Mouse (Mus musculus) hindbrain, embryonic 15.5 days (tissue): Measurements from ENCODE around the gene Adam1a. TPM values are rescaled to one million over a fixed set of nuclear protein-coding genes. Genes with fewer than 3 reads are reported as not detected.

Experiments
- ATAC-seq: fragments of 200-750 bp; cut with Nextera tagmentation; 2 replicates; pipeline ENCODE4 v1.8.0; 2017; ENCODE audit warnings: low read depth, moderate number of reproducible peaks, moderate TSS enrichment; ENCODE audit not compliant: low FRiP score
- H3K27ac ChIP-seq: fragments of 300-500 bp; sonication (generic); replicated peaks from 2 replicates; pipeline ENCODE4 v1.5.1; 2015; ENCODE audit warnings: mild to moderate bottlenecking, inconsistent platforms
- H3K27me3 ChIP-seq: fragments of 300-500 bp; sonication (generic); 2 replicates; pipeline ENCODE4 v1.6.1; 2015; ENCODE audit warnings: control low read depth, inconsistent platforms
- H3K36me3 ChIP-seq: fragments of 300-500 bp; sonication (generic); 2 replicates; pipeline ENCODE4 v1.6.1; 2015; ENCODE audit warnings: control low read depth, inconsistent platforms
- H3K4me1 ChIP-seq: fragments of 300-500 bp; sonication (generic); replicated peaks from 2 replicates; pipeline ENCODE4 v1.6.1; 2015; ENCODE audit warnings: control low read depth, inconsistent platforms
- H3K4me2 ChIP-seq: fragments of 300-500 bp; sonication (generic); 2 replicates; pipeline ENCODE4 v1.6.1; 2015; ENCODE audit warnings: moderate library complexity, mild to moderate bottlenecking, inconsistent platforms
- H3K4me3 ChIP-seq: fragments of 300-500 bp; sonication (generic); 2 replicates; pipeline ENCODE4 v1.5.1; 2015; ENCODE audit warnings: mild to moderate bottlenecking, inconsistent platforms
- H3K9ac ChIP-seq: fragments of 300-500 bp; sonication (generic); 2 replicates; pipeline ENCODE4 v1.6.1; 2015; ENCODE audit warnings: inconsistent platforms
- H3K9me3 ChIP-seq: fragments of 300-500 bp; sonication (generic); 2 replicates; pipeline ENCODE4 v1.6.1; 2016; ENCODE audit warnings: control low read depth, inconsistent platforms
- WGBS: fragments of 180-500 bp; shearing (Covaris S2); methylation state at CpG from one replicate; pipeline ENCODE4 v1.1.7; 2015; 5-methylcytosine and 5-hydroxymethylcytosine counted together
- polyA plus RNA-seq: library from polyadenylated mRNA; unstranded; fragments of >200 nt; fragmentation: Nextera tagmentation; extraction: Ambion mirVana; gene quantifications from 2 replicates; pipeline ENCODE4 v1.2.1, GENCODE M21; 2015

Gene Adam1a
- polyA plus RNA-seq = 3.8 and 3.9 TPM in 2 replicates

DNA sequence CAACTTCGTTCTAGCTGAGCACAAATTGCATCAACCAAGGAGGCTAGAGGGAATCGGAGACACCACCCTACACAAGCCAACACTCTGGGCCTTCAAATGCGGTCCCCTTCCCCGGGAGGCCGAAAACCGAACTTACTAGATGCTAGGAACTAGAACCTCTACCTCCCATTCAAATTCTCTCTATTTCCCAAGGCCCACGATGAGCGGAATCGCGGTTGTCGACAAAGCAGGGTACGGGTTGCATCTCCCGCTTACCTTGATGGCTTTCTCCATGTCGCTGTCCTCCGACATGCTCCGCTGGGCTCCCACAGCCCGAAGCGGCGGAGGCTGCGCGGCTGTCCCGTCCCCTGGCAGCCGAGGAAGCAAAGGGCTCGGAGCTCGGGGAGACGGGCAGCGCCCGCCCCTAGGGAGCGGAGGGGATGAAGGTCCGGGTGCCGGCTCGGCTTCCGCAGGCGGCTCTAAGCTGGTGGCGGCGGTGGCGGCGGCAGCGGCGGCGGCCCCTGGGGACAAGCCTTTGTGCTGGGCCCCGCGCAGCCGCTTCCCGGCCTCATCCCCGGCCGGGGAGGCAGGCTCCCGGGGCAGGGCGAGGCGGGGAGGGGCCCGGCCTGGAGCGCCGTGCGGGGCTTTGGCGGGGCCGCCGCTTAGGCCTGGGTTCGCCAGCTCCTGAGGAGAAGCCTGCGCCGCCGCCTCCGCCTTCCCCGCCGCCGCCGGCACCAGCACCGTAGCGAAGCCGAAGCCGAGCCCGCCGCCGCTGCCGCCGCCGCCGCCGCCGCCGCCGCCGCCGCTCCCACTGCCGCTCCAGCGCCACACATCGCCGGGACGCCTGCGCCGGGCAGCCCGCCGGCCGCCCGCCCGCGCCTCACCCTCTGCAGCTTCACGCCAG, at the start of gene Adam1a, which contains the start of gene Gm42878:
Adam1a (minus strand) TSS at position 573 of the 883 bp plus-strand sequence.
Gm42878 (minus strand) TSS at position 573 of the 883 bp plus-strand sequence.
- Histone ChIP-seq H3K36me3 (no peaks in the 10 kb centered on the region), H3K9me3 (no peaks in the 10 kb centered on the region), H3K27ac (peak within 1 kb of the TSS; percentile 97), H3K4me2 (peak within 1 kb of the TSS; percentile 88), H3K4me3 (peak within 1 kb of the TSS; percentile 97), H3K4me1 (peaks cover 37% of the 10 kb centered on the region), H3K9ac (peak within 1 kb of the TSS; percentile 98), H3K27me3 (no peaks in the 10 kb centered on the region)
- ATAC-seq = peak; percentile 54; the same call in 1 of the 2 replicates
- under 1% methylated on average over 62 of the region's 97 CpGs for WGBS

DNA sequence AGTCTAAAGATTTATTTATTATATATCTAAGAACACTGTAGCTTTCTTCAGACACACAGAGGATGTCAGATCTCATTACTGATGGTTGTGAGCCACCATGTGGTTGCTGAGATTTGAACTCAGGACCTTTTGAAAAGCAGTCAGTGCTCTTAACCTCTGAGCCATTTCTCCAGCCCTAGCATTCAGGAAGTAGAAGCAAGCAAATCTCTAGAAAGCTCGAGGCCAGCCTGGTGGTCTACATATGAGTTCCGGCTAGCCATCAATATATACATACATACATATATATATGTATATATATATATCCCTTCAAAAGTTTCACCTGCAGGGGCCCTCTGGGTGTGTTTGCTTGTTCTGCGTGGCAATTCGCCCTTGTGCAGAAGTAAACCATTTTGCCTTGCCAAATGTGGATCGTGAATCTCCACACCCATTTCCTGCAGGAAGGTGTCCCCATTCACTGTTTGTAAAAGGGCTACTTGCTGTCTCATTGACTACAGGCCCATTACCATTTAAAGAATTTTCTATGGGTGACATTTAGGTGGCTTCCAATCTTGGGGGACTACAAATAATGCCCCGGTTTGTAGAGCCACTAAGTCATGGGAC, 49.5 kb upstream of the Adam1a start:
- H3K36me3 ChIP-seq = no peaks in the 10 kb centered on the region
- no peak overlapping the region for H3K4me3 ChIP-seq
- H3K9me3 ChIP-seq = no peaks in the 10 kb centered on the region
- peak overlapping the region; percentile 82; the same call in 1 of the 2 replicates for H3K27ac ChIP-seq
- 90% methylated on average over 6 of the region's 6 CpGs for WGBS
- no peak for ATAC-seq
- peaks cover 35% of the 10 kb centered on the region for H3K4me1 ChIP-seq
- H3K4me2 ChIP-seq = peak overlapping the region; percentile 96
- H3K9ac ChIP-seq = no peak overlapping the region
- no peaks in the 10 kb centered on the region for H3K27me3 ChIP-seq

DNA sequence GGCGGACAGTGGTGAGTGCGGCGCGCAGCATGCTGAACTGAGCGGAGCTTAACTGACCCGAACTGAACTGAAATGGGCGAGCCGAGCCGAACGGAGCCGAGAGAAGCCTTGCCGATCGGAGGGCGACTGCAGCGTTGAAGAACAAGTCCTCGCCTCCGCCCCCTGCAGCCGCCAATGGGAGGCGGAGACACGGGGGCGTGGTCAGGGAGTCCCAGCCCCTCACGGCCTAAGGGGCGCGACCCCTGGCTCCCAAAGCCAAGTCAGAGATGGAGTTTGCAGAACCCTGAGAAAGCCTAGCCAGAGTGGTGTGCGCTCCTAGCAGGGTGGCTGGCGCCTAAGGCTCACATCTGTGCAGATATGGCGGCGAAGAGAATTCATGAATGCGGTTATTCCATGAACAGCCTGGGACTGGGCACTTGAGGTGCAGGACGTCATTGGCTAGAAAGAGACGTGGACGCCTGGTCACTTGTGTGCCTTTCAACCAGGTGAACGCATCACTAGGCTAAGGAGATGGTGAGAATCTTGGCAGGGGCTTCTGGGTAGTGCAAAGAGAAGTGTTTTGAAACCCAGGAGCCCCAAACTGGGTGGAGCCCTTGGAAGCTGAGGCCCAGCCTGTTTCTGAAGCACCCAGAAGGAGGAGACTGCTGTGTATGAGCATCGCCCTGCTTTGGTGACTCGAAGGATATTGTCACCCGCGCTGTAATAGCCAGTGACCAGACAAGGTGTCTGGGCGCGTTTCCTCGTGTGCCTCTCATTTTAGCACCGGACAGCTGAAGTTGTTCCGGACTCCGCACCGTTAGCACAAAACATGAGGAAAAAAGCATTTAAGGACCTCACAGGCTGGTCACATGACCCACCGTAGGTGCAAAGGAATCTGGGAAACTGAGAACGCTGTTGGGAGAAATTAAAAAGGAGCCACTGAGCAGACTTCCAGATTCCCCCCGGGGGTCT, 48.4 kb upstream of the Adam1a start, which contains the start of gene Aldh2:
Aldh2 (minus strand) TSS at position 374 of the 951 bp plus-strand sequence.
- Histone ChIP-seq H3K27ac (peak within 1 kb of the TSS; percentile 82), H3K27me3 (no peaks in the 10 kb centered on the region), H3K9ac (peak within 1 kb of the TSS; percentile 77), H3K4me2 (peak within 1 kb of the TSS; percentile 96), H3K9me3 (no peaks in the 10 kb centered on the region), H3K4me3 (peak within 1 kb of the TSS; percentile 86), H3K4me1 (peaks cover 35% of the 10 kb centered on the region), H3K36me3 (no peaks in the 10 kb centered on the region)
- 2% methylated on average over 47 of the region's 47 CpGs for WGBS
- ATAC-seq = peak; percentile 85

DNA sequence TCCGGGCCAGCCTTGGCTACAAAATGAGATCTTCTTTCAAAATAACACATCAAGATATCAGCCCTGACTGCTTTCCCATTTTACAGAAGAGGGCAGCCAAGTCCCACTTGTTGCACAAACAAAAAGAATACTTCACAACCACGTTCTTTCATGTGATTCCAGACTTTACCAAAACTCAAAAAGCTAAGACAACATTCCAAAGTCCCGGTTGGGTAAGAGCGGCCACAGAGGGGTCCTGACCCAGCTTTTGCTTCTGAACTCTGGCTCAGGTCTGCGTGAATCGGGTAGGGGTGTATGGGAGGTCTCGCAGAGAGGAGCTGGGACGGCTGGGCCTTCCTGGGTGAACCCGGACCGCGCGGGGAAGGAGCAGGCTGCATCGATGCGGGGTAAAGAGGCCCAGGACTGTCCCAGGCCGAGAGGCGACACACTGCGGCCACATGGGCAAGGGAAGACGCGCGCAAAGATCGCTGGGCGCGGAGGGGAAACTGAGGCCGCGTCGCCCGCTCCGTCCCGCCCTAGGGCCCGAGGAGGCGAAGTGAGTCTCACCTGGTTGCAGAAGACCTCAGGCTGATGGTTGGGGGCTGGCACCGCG, 47.6 kb upstream of the Adam1a start:
- H3K9me3 ChIP-seq = no peaks in the 10 kb centered on the region
- 4% methylated on average over 33 of the region's 33 CpGs for WGBS
- ATAC-seq = peak; percentile 50; the same call in 1 of the 2 replicates
- H3K27me3 ChIP-seq = no peaks in the 10 kb centered on the region
- peak overlapping the region; percentile 96 for H3K4me2 ChIP-seq
- peaks cover 35% of the 10 kb centered on the region for H3K4me1 ChIP-seq
- peak overlapping the region; percentile 77 for H3K9ac ChIP-seq
- no peaks in the 10 kb centered on the region for H3K36me3 ChIP-seq
- peak overlapping the region; percentile 86 for H3K4me3 ChIP-seq
- peak overlapping the region; percentile 82 for H3K27ac ChIP-seq

DNA sequence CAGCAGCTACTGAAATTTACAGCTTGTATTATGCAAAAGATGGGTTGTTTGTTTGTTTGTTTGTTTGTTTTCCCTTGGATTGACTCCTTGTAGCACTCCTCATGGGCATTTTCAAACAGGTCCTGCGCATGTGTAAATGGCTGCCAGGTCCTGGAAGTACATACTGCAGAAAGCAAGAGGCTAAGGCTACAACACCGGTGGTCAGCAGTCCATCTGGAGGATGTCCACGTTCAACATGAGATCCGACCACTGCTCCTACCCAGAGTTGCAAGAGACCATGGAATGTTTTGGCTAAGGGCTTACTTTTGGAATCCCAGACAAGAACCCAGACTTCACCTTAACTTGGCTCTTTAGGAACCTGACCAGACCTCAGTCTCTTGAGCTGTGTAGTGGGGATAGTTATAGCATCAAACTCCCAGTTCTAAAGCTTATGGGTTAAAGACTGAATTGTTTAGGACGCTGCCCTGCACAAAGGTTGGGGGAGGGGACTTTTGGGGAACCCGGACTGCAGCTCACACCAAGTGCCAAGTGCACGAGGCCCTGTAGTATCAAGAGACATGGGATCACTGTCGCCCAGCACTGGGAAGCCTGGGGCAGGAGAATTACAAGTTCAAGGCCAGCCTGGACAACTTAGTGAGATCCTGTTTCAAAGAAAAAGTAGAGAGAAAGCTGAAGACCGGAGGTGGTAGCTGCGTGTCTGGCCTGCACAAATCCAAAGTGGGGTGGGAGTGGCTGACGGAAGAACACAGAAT, 47.0 kb upstream of the Adam1a start:
- H3K36me3 ChIP-seq = no peaks in the 10 kb centered on the region
- no peak overlapping the region for H3K27ac ChIP-seq
- H3K9ac ChIP-seq = no peak overlapping the region
- H3K27me3 ChIP-seq = no peaks in the 10 kb centered on the region
- 63% methylated on average over 11 of the region's 11 CpGs for WGBS
- H3K9me3 ChIP-seq = no peaks in the 10 kb centered on the region
- peaks cover 35% of the 10 kb centered on the region for H3K4me1 ChIP-seq
- no peak for ATAC-seq
- peak overlapping the region; percentile 96 for H3K4me2 ChIP-seq
- peak overlapping the region; percentile 86 for H3K4me3 ChIP-seq

DNA sequence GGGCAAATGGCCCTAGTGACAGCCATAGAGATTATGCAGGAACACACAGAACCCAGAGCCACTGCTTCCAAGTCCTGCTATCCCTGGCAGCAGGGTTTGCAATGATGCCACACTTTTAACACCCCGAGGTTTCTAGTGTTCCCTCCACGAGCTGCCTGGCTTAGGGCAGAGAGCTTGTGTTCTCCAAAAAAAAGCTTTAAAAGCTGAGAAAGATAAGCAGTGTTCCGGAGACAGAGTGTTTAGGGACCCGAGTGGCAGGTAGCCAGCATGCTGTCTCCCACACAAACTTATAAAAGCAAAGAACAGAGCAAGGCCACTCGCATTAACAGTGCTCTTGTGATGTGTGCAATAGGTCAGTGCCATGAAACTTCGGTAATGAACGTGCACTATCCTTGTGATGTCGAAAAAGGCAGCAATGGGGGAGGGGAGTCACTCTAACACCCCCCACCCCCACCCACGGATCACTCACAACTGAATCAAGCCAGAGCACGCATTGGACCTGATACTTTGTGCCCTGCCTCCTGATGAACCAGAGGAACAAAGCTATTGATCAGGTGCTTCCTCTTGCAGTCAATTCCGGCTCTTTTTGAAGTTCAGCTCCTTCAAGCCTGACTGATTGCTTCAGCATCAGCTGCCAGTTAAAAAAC, 46.3 kb upstream of the Adam1a start:
- no peaks in the 10 kb centered on the region for H3K27me3 ChIP-seq
- no peaks in the 10 kb centered on the region for H3K9me3 ChIP-seq
- 70% methylated on average over 11 of the region's 11 CpGs for WGBS
- H3K4me1 ChIP-seq = peaks cover 35% of the 10 kb centered on the region
- H3K36me3 ChIP-seq = no peaks in the 10 kb centered on the region
- peak overlapping the region; percentile 96 for H3K4me2 ChIP-seq
- no peak for ATAC-seq
- H3K9ac ChIP-seq = no peak overlapping the region
- H3K4me3 ChIP-seq = no peak overlapping the region
- no peak overlapping the region for H3K27ac ChIP-seq

DNA sequence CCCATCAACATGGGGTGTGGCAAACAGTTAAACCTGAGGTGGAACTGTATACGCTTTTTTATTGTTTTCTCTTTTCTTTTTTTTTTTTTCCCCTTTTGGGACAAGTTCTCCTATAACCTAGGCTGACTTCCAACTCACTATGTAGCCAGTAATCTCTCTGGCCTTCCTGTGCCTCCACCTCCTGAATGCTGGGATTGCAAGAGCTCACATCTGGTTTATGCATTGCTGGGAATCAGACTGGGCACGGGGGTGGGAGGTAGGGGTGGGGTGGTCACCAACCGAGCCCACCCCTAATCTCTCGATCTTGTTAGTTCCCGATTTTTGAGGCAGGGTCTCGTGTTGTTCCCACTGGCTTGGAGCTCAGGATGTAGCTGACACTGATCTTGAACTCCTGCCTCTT, 44.6 kb upstream of the Adam1a start:
- Histone ChIP-seq H3K9ac (no peak overlapping the region), H3K27ac (no peak overlapping the region), H3K36me3 (no peaks in the 10 kb centered on the region), H3K4me1 (peaks cover 35% of the 10 kb centered on the region), H3K4me3 (no peak overlapping the region), H3K27me3 (no peaks in the 10 kb centered on the region), H3K9me3 (no peaks in the 10 kb centered on the region), H3K4me2 (no peak overlapping the region)
- WGBS = 89% methylated on average over 6 of the region's 6 CpGs
- no peak for ATAC-seq

DNA sequence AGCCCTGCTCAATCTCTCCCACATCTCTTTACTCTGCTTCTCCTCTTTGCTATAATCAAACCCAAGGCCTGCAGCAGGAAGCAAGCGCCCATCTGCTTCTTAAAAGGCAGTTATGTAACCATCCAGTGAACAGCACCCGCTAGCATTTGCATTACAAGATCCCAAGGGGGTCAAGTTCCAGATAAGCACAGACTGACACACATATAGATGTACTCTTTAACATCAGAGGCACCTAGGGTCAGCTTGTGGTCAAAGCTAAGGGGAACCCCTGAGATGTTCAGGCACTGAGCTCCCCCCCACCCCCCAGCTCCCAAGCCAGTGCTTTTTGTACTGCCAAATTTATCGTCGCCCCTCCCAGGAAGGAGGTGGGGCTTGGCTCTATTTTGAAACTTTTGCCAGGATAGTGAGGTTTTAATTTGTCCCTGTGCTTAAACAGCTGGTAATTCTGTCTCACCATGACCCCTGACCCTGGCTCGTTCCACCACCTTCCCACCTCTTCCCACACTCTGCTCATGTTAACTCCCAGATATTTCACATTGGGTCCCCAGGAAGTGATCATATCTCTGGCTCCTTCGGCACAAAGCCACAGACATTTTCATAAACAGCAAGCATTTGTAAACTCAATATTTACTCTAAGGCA, 41.2 kb upstream of the Adam1a start:
- 73% methylated on average over 6 of the region's 6 CpGs for WGBS
- no peaks in the 10 kb centered on the region for H3K36me3 ChIP-seq
- no peak overlapping the region for H3K4me2 ChIP-seq
- H3K9ac ChIP-seq = no peak overlapping the region
- H3K9me3 ChIP-seq = no peaks in the 10 kb centered on the region
- no peaks in the 10 kb centered on the region for H3K27me3 ChIP-seq
- H3K4me1 ChIP-seq = peaks cover 5% of the 10 kb centered on the region; the same call in 1 of the 2 replicates
- H3K27ac ChIP-seq = no peak overlapping the region
- no peak for ATAC-seq
- H3K4me3 ChIP-seq = no peak overlapping the region

DNA sequence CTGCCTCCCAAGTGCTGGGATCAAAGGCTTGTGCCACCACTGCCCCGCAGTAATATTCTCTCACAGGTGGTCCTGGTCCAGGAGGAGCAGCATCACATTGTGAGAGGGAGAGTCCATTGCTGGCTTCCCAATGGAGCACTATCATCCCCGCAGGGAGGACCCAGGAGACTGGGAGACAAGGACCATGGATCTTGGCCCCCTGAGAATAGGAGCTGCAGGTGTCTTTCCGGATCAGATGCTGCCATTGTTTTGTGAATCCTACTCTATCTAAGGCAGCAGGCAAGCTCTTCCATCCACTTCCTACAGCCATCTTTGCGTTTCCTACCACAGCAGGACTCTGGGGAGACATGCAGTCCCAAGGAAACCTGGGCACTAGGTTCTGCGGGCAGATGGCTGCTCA, 40.4 kb upstream of the Adam1a start:
- H3K9ac ChIP-seq = no peak overlapping the region
- no peaks in the 10 kb centered on the region for H3K4me1 ChIP-seq
- ATAC-seq = no peak
- 0 out of 2 replicates have a peak, but pooled peaks cover under 1% of the 10 kb centered on the region for H3K36me3 ChIP-seq
- H3K4me3 ChIP-seq = no peak overlapping the region
- H3K4me2 ChIP-seq = no peak overlapping the region
- no peaks in the 10 kb centered on the region for H3K9me3 ChIP-seq
- WGBS = 80% methylated on average over 5 of the region's 5 CpGs
- H3K27me3 ChIP-seq = no peaks in the 10 kb centered on the region
- H3K27ac ChIP-seq = no peak overlapping the region

DNA sequence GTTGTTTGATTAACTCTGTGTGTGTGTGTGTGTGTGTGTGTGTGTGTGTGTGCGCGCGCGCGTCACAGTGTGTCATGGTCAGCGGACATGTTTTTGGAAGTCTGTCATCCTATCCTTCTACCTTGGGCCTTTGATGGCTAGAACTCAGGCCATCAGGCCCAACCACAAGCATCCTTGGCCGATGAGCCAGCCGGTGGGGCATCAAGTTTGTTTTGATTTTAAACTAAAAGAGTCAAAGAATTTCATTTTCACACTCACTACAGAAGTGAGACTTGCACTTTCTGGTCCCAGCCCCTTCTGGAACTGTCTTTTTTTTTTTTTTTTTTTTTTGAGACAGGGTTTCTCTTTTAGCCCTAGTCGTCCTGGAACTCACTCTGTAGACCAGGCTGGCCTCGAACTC, 39.7 kb upstream of the Adam1a start:
- Histone ChIP-seq H3K4me1 (no peaks in the 10 kb centered on the region), H3K9ac (no peak overlapping the region), H3K27me3 (no peaks in the 10 kb centered on the region), H3K4me2 (no peak overlapping the region), H3K4me3 (no peak overlapping the region), H3K36me3 (peaks cover 7% of the 10 kb centered on the region), H3K27ac (no peak overlapping the region), H3K9me3 (no peaks in the 10 kb centered on the region)
- 95% methylated on average over 10 of the region's 10 CpGs for WGBS
- no peak for ATAC-seq
